Mouse (Mus musculus) G1E (cell line): ENCODE results near the gene Zcchc17. TPM values are rescaled to one million over a fixed set of nuclear protein-coding genes. Genes with fewer than 3 reads are reported as not detected.

ENCODE experiments used
- ATAC-seq: 2 replicates; pipeline ENCODE4 v1.8.0; 2016; ENCODE audit warnings: mild to moderate bottlenecking; ENCODE audit not compliant: insufficient number of reproducible peaks, poor library complexity, low FRiP score, severe bottlenecking; ENCODE audit errors: extremely low read depth
- DNase-seq: peaks from one replicate; pipeline ENCODE4 v3.0.0; 2012; ENCODE audit warnings: low spot score
- H3K27me3 ChIP-seq: 2 replicates; pipeline ENCODE4 v1.6.1; 2012; ENCODE audit warnings: mild to moderate bottlenecking, low read length, inconsistent platforms; ENCODE audit not compliant: insufficient read depth
- H3K36me3 ChIP-seq: replicated peaks from 2 replicates; pipeline ENCODE3; 2012; ENCODE audit warnings: mild to moderate bottlenecking, inconsistent platforms
- H3K4me1 ChIP-seq: 2 replicates; pipeline ENCODE4 v1.6.1; 2012; ENCODE audit warnings: low read depth, low read length, inconsistent platforms, mixed read lengths; ENCODE audit not compliant: insufficient read depth
- H3K4me3 ChIP-seq: 2 replicates; pipeline ENCODE4 v1.5.1; 2012; ENCODE audit warnings: low read depth, mild to moderate bottlenecking, inconsistent platforms, low read length, moderate library complexity, mixed read lengths
- H3K9me3 ChIP-seq: replicated peaks from 2 replicates; pipeline ENCODE4 v1.6.1; 2012; ENCODE audit warnings: inconsistent platforms
- CTCF ChIP-seq: IDR thresholded peaks from 2 replicates; pipeline ENCODE4 v1.5.1; 2012; ENCODE audit warnings: low read depth, low read length, inconsistent platforms, mixed read lengths
- GATA1 ChIP-seq: IDR thresholded peaks from 2 replicates; pipeline ENCODE4 v1.6.1; 2012; ENCODE audit warnings: borderline replicate concordance, low read length, inconsistent platforms, mixed read lengths
- GATA2 ChIP-seq: IDR thresholded peaks from 2 replicates; pipeline ENCODE4 v1.6.1; 2012; ENCODE audit warnings: low read depth, low read length, inconsistent platforms, borderline replicate concordance
- POLR2AphosphoS5 ChIP-seq: IDR thresholded peaks from 2 replicates; pipeline ENCODE4 v1.6.1; 2012; ENCODE audit warnings: low read depth, low read length, inconsistent platforms; ENCODE audit not compliant: insufficient replicate concordance
- TAL1 ChIP-seq: conservative IDR thresholded peaks from 2 replicates; pipeline ENCODE4 v1.6.1; 2012; ENCODE audit warnings: low read depth, low read length, inconsistent platforms, mixed read lengths
- polyA plus RNA-seq: library from polyadenylated mRNA; stranded (reverse); fragments of >175 nt; gene quantifications from 2 replicates; pipeline ENCODE4 v1.2.3, GENCODE M21; 2012
- total RNA-seq, 2 experiments: library from RNA; stranded (forward) in 1 of 2; stranded (reverse) in 1 of 2; fragments of 200-1000 nt in 1 of 2; fragments of >200 nt in 1 of 2; fragmentation: Nextera tagmentation in 1 of 2; gene quantifications; 2 replicates each; pipeline ENCODE4 v1.2.3; 2014 to 2017

The Zcchc17 gene
- total and polyA plus RNA-seq, 3 experiments: 25.6 to 69.1 (median 33.9) TPM

DNA sequence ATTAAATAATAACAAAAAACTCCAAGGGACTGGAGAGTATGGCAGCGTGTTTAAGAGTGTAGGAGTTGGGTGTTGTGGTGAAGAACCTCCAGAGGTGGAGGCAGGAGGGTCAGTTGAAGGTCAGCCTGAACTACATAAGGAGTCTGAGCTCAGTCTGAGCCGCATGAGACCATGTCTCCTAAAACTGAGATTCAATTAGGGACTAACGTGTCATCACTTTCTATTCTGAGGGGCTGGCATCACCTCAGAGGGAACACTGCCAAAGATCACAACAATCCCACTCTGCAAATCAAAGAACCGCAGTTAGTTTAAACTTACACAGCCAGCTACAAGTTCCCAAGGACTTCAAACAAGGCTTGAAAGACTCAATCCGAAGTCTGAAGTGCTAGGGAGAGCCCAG lies 36.1 kb downstream of the Zcchc17 start:
- TF ChIP-seq GATA2 (no peak), POLR2AphosphoS5 (no peak), CTCF (no peak), TAL1 (no peak), GATA1 (no peak)
- H3K36me3 ChIP-seq: peaks cover 89% of the 10 kb centered on the region

DNA sequence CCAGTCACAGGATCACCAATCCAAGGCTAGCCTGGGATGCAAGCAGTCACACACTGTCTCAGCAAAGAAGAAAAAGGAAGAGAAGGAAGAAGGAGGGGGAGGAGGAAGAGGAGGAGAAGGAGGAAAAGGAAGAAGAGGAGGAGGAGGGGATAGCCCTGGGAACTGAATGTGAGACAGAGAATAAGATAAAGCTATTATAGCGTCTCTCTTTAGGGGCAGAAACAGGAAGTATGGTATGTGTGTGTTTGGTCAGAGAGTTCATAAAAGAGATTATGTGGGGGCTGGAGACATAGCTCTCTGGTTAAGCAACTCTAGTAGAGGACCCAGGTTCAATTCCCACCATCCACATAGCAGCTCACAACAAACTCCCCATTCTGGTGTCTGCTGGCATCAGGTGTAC lies 36.6 kb downstream of the Zcchc17 start:
- Histone ChIP-seq H3K4me3 (no peak overlapping the region), H3K9me3 (no peaks in the 10 kb centered on the region), H3K27me3 (no peaks in the 10 kb centered on the region), H3K4me1 (peaks cover 31% of the 10 kb centered on the region), H3K36me3 (peaks cover 89% of the 10 kb centered on the region)
- no peak; the same call in 1 of the 2 replicates for ATAC-seq
- no peak for DNase-seq
- no peak for TF ChIP-seq GATA1
- no peak for TF ChIP-seq CTCF
- no peak for TF ChIP-seq TAL1
- TF ChIP-seq GATA2: no peak
- no peak for TF ChIP-seq POLR2AphosphoS5

More for the DNA sequence above, 36.1 kb downstream of the Zcchc17 start:
- Histone ChIP-seq H3K27me3 (no peaks in the 10 kb centered on the region), H3K4me1 (peaks cover 31% of the 10 kb centered on the region), H3K9me3 (no peaks in the 10 kb centered on the region), H3K4me3 (no peak overlapping the region)
- DNase-seq (no peak), ATAC-seq (no peak)

DNA sequence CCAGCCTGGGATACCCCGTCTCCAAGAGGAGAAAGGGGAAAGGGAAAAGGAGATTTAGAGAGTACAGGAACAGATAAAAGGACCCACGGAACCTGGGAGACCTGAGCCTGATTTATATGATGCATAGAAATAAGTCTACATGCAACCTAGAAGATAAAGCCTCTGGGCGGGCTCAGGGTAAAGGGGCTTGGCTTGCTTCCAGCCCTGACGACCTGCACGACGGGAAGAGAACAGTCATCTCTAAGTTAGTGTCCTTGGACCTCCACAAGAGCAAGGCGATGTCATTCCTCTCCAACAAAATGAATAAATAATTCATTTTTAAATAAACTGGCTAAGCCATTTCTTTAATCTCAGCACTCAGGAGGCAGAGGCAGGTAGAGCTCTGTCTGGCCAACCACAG lies 37.2 kb downstream of the Zcchc17 start:
- no peak for ATAC-seq
- TF ChIP-seq POLR2AphosphoS5 (no peak), GATA1 (no peak), TAL1 (no peak), GATA2 (no peak), CTCF (no peak)
- no peak for DNase-seq
- H3K9me3 ChIP-seq: no peaks in the 10 kb centered on the region
- H3K4me3 ChIP-seq: no peak overlapping the region
- H3K4me1 ChIP-seq: peaks cover 31% of the 10 kb centered on the region
- peaks cover 89% of the 10 kb centered on the region for H3K36me3 ChIP-seq
- H3K27me3 ChIP-seq: no peaks in the 10 kb centered on the region

DNA sequence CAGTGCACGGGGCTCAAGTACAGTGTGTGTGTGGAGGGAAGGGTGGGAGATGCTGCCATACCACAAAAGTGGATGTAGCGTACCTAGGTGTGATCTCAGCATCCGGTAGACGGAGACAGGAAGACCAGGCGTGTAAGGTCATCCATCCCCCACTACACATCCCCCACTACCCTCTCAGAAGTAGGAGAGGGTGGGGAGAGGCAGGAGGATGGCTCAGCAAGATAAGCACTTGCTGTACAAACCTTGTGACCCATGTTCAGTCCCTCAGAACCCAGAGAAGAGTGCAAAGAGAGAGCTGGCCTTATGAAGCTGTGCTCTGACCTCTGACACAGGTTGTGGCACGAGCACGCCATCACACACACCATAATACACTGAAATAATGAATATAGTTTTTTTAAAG lies 38.1 kb downstream of the Zcchc17 start:
- Histone ChIP-seq H3K4me3 (no peak overlapping the region), H3K36me3 (peaks cover 90% of the 10 kb centered on the region)

DNA sequence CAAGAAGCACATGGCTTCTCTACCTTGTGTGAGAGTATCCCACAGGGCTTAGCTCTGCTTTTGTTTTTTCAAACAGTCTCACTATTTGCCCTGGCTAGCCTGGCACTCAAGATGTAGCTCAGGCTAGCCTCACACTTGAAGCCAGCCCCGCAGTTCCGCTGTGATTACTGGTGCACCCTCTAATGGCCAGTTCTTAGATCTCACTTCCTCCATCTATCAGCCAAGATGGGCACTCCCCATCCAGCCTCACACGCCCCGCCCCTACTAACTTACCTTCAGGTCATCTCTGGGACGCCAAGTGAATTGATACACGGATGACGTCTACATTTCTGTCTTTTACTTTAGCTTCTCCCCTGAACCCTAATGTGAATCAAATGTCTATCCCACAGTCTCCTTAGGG lies 40.2 kb downstream of the Zcchc17 start:
- Histone ChIP-seq H3K9me3 (no peaks in the 10 kb centered on the region), H3K4me3 (no peak overlapping the region), H3K4me1 (peaks cover 31% of the 10 kb centered on the region), H3K36me3 (peaks cover 95% of the 10 kb centered on the region), H3K27me3 (no peaks in the 10 kb centered on the region)
- DNase-seq (no peak), ATAC-seq (no peak)
- TF ChIP-seq GATA1 (no peak), POLR2AphosphoS5 (no peak), TAL1 (no peak), CTCF (no peak), GATA2 (no peak)

More for the DNA sequence above, 38.1 kb downstream of the Zcchc17 start:
- peaks cover 31% of the 10 kb centered on the region for H3K4me1 ChIP-seq
- H3K27me3 ChIP-seq: no peaks in the 10 kb centered on the region
- H3K9me3 ChIP-seq: no peaks in the 10 kb centered on the region
- ATAC-seq (peak; percentile 77), DNase-seq (peak; percentile 17)
- 0 out of 2 replicates have a peak, but pooled peaks have one; percentile 23 for TF ChIP-seq TAL1
- TF ChIP-seq POLR2AphosphoS5: no peak

DNA sequence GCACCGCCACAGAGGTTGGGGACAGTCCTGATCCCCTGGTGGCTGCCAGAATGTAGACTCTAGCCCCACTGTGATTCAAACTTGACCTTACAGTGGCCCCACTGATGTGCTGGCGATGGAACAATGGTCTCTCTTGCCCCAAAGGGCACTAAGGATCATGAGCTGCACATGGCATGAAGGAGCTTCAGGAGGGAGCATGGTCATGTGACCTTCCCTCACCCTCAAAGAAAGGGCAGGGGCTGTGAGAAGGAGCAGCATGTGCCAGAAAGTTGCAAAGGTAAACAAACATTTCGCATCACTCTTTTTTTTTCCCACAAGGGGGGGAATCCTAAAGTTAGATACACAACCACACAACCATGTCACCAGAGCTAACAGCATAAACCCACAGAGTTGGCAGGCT lies 41.6 kb downstream of the Zcchc17 start:
- H3K4me1 ChIP-seq: peaks cover 23% of the 10 kb centered on the region
- no peak overlapping the region for H3K4me3 ChIP-seq
- H3K9me3 ChIP-seq: no peaks in the 10 kb centered on the region
- no peak for DNase-seq
- H3K36me3 ChIP-seq: peaks cover 94% of the 10 kb centered on the region
- ATAC-seq: no peak
- H3K27me3 ChIP-seq: no peaks in the 10 kb centered on the region
- TF ChIP-seq GATA2: no peak
- no peak for TF ChIP-seq GATA1
- TF ChIP-seq POLR2AphosphoS5: no peak
- no peak for TF ChIP-seq TAL1
- TF ChIP-seq CTCF: no peak
